Mouse (Mus musculus): ENCODE measurements around the gene Col9a2.

- TF ChIP-seq CTCF (IDR thresholded peaks at IDR 0.05; ENCODE audit: borderline replicate concordance, insufficient read depth, low read depth, low read length) (no peak), POLR2A (IDR thresholded peaks at IDR 0.05; ENCODE audit: borderline replicate concordance, insufficient read depth, low read length) (no peak)
These were observed 38.1 kb upstream of the Col9a2 start for GRCm38 (mm10) chr4:121001042-121001441.
